Mouse (Mus musculus) MEL (cell line): ENCODE data around the gene Gm42420. TPM values are rescaled to one million over a fixed set of nuclear protein-coding genes. Genes with fewer than 3 reads are reported as not detected.

Experiments used
- DNase-seq: peaks from one replicate; pipeline ENCODE4 v3.0.0; 2011; ENCODE audit warnings: low read depth, low spot score
- H3K27ac ChIP-seq: 2 replicates; pipeline ENCODE4 v1.5.1; 2012; ENCODE audit warnings: low read depth, mild to moderate bottlenecking, control low read depth, low read length, moderate library complexity; ENCODE audit not compliant: control insufficient read depth
- H3K27me3 ChIP-seq, 2 experiments: fragments of 150-350 bp in 1 of 2; sonication (generic) in 1 of 2; 2 replicates each; pipeline ENCODE4 v1.6.1; 2012; ENCODE audit warnings: low read length in 2 of 2, mild to moderate bottlenecking in 2 of 2, improper control_type of control experiment in 1 of 2, moderate library complexity in 1 of 2; ENCODE audit not compliant: insufficient read depth in 2 of 2, control insufficient read depth in 1 of 2
- H3K36me3 ChIP-seq, 2 experiments: 2 replicates each; pipeline ENCODE4 v1.6.1; 2012 to 2014; ENCODE audit warnings: low read length in 2 of 2, improper control_type of control experiment in 1 of 2, inconsistent platforms in 1 of 2, mild to moderate bottlenecking in 1 of 2; ENCODE audit not compliant: insufficient read depth in 2 of 2, control insufficient read depth in 1 of 2
- H3K4me1 ChIP-seq, 2 experiments: fragments of 150-350 bp in 1 of 2; sonication (generic) in 1 of 2; 2 replicates each; pipeline ENCODE4 v1.6.1; 2012; ENCODE audit warnings: low read length in 2 of 2, improper control_type of control experiment in 1 of 2, mild to moderate bottlenecking in 1 of 2; ENCODE audit not compliant: insufficient read depth in 2 of 2, control insufficient read depth in 1 of 2
- H3K4me3 ChIP-seq, 2 experiments: fragments of 150-350 bp in 1 of 2; sonication (generic) in 1 of 2; 2 replicates each; pipeline ENCODE4 v1.5.1; 2012; ENCODE audit warnings: low read depth in 2 of 2, low read length in 2 of 2, mild to moderate bottlenecking in 2 of 2, moderate library complexity in 2 of 2, control low read depth in 1 of 2, improper control_type of control experiment in 1 of 2; ENCODE audit not compliant: control insufficient read depth in 1 of 2, insufficient read depth in 1 of 2
- H3K79me2 ChIP-seq: 2 replicates; pipeline ENCODE4 v1.6.1; 2012; ENCODE audit warnings: mild to moderate bottlenecking, low read length, moderate library complexity; ENCODE audit not compliant: control insufficient read depth, poor library complexity, insufficient read depth
- H3K9ac ChIP-seq: 2 replicates; pipeline ENCODE4 v1.6.1; 2012; ENCODE audit warnings: low read depth, mild to moderate bottlenecking, control low read depth, low read length, moderate library complexity; ENCODE audit not compliant: control insufficient read depth, poor library complexity, severe bottlenecking
- H3K9me3 ChIP-seq: fragments of 150-350 bp; sonication (generic); replicated peaks from 2 replicates; pipeline ENCODE4 v1.6.1; 2012; ENCODE audit warnings: mild to moderate bottlenecking, low read length, improper control_type of control experiment, moderate library complexity; ENCODE audit not compliant: insufficient read depth
- CHD1 ChIP-seq: IDR thresholded peaks from 2 replicates; pipeline ENCODE4 v1.6.1; 2012; ENCODE audit warnings: low read depth, mild to moderate bottlenecking, inconsistent platforms, low read length, improper control_type of control experiment
- CHD2 ChIP-seq: IDR thresholded peaks from 2 replicates; pipeline ENCODE4 v1.6.1; 2011; ENCODE audit warnings: low read length, improper control_type of control experiment
- E2F4 ChIP-seq: IDR thresholded peaks from 2 replicates; pipeline ENCODE4 v1.6.1; 2011; ENCODE audit warnings: low read depth, low read length, improper control_type of control experiment, borderline replicate concordance
- MAFK ChIP-seq: IDR thresholded peaks from 2 replicates; pipeline ENCODE4 v1.6.1; 2011; ENCODE audit warnings: low read depth, mild to moderate bottlenecking, low read length, improper control_type of control experiment, borderline replicate concordance
- MAZ ChIP-seq: IDR thresholded peaks from 2 replicates; pipeline ENCODE4 v1.6.1; 2012; ENCODE audit warnings: low read depth, mild to moderate bottlenecking, inconsistent platforms, low read length, improper control_type of control experiment
- NRF1 ChIP-seq: IDR thresholded peaks from 2 replicates; pipeline ENCODE4 v1.6.1; 2014; ENCODE audit warnings: low read depth, mild to moderate bottlenecking, inconsistent platforms, low read length, improper control_type of control experiment, moderate library complexity; ENCODE audit not compliant: poor library complexity, insufficient read depth, severe bottlenecking
- POLR2A ChIP-seq, 2 experiments: IDR thresholded peaks; 2 replicates each; pipeline ENCODE4 v1.6.1; 2011 to 2012; ENCODE audit warnings: low read length in 2 of 2, mild to moderate bottlenecking in 2 of 2, control low read depth in 1 of 2, improper control_type of control experiment in 1 of 2, low read depth in 1 of 2, moderate library complexity in 1 of 2; ENCODE audit not compliant: control insufficient read depth in 1 of 2, insufficient read depth in 1 of 2, poor library complexity in 1 of 2
- POLR2AphosphoS2 ChIP-seq: IDR thresholded peaks from 2 replicates; pipeline ENCODE4 v1.6.1; 2011; ENCODE audit warnings: low read length, improper control_type of control experiment
- RCOR1 ChIP-seq: IDR thresholded peaks from 2 replicates; pipeline ENCODE4 v1.6.1; 2012; ENCODE audit warnings: low read depth, mild to moderate bottlenecking, inconsistent platforms, low read length, improper control_type of control experiment
- TAL1 ChIP-seq: IDR thresholded peaks from 2 replicates; pipeline ENCODE4 v1.6.1; 2012; ENCODE audit warnings: mild to moderate bottlenecking, inconsistent platforms, low read length, moderate library complexity, mixed read lengths
- TBP ChIP-seq: IDR thresholded peaks from 2 replicates; pipeline ENCODE4 v1.8.0; 2011; ENCODE audit warnings: low read depth, low read length, improper control_type of control experiment
- UBTF ChIP-seq: IDR thresholded peaks from 2 replicates; pipeline ENCODE4 v1.6.1; 2012; ENCODE audit warnings: low read depth, mild to moderate bottlenecking, inconsistent platforms, low read length, improper control_type of control experiment, moderate library complexity, borderline replicate concordance; ENCODE audit not compliant: insufficient read depth
- USF2 ChIP-seq, 2 experiments: IDR thresholded peaks; 2 replicates each; pipeline ENCODE4 v1.6.1; 2011 to 2012; ENCODE audit warnings: improper control_type of control experiment in 2 of 2, low read length in 2 of 2, borderline replicate concordance in 1 of 2, inconsistent platforms in 1 of 2, low read depth in 1 of 2, mild to moderate bottlenecking in 1 of 2; ENCODE audit not compliant: insufficient read depth in 1 of 2
- ZC3H11A ChIP-seq: IDR thresholded peaks from 2 replicates; pipeline ENCODE4 v1.6.1; 2012; ENCODE audit warnings: low read depth, mild to moderate bottlenecking, inconsistent platforms, low read length, improper control_type of control experiment
- ZKSCAN1 ChIP-seq: IDR thresholded peaks from 2 replicates; pipeline ENCODE4 v1.6.1; 2012; ENCODE audit warnings: low read depth, mild to moderate bottlenecking, inconsistent platforms, low read length, improper control_type of control experiment, moderate library complexity
- polyA plus RNA-seq, 2 experiments: library from polyadenylated mRNA; stranded (reverse) in 1 of 2; unstranded in 1 of 2; fragments of >175 nt in 1 of 2; fragments of >200 nt in 1 of 2; gene quantifications; 2 replicates each; pipeline versions ENCODE4 v1.2.1 to v1.2.4; 2012; ENCODE audit warnings: low replicate concordance in 2 of 2, low read depth in 1 of 2; ENCODE audit not compliant: insufficient read length in 2 of 2, insufficient read depth in 1 of 2, missing spikeins in 1 of 2
- total RNA-seq: library from RNA; depleted of rRNA; stranded (reverse); fragments of 300-350 nt; gene quantifications from 2 replicates; pipeline ENCODE4 v1.2.3, GENCODE M21; 2012

Gene Gm42420
- total and polyA plus RNA-seq, 3 experiments: 1.5 to 1.9 TPM; not detected in 1

- Histone ChIP-seq H3K79me2 (no peaks in the 10 kb centered on the region), H3K36me3 (no peaks in the 10 kb centered on the region), H3K27me3 (peaks cover 0 to 4% of the 10 kb centered on the region in 2 experiments; a peak in 3 of 4 replicates), H3K4me1 (no peaks in the 10 kb centered on the region), H3K9ac (no peak overlapping the region), H3K4me3 (no peak overlapping the region), H3K27ac (no peak overlapping the region), H3K9me3 (no peaks in the 10 kb centered on the region)
- no peak for DNase-seq
- TF ChIP-seq ZKSCAN1: no peak
- no peak for TF ChIP-seq RCOR1
These were observed 30.5 kb upstream of the Gm42420 start for GRCm38 (mm10) chr6:39554888-39555647.

DNA sequence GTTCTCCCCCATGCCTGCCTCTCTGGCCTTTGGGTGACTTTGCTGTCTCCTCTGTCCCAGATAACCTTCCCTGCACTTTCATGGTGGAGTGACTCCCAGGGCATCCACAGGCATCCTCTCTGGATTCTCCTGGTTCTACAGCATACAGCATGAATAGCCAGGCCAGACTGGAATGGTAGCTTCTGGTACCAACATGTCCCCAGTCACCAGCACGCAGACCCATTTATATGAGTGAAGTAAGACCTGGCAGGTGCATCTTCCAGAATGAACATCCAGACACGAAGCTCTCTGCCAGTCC is 30.0 kb upstream of the Gm42420 start:
- Histone ChIP-seq H3K79me2 (no peaks in the 10 kb centered on the region), H3K36me3 (no peaks in the 10 kb centered on the region), H3K4me3 (no peak overlapping the region), H3K9me3 (no peaks in the 10 kb centered on the region), H3K9ac (no peak overlapping the region), H3K4me1 (no peaks in the 10 kb centered on the region), H3K27ac (no peak overlapping the region), H3K27me3 (peaks cover 0 to 4% of the 10 kb centered on the region in 2 experiments; a peak in 3 of 4 replicates)
- no peak for DNase-seq
- TF ChIP-seq E2F4 (no peak), POLR2A (IDR thresholded peaks at IDR 0.05; ENCODE audit: control insufficient read depth in 1 of 2, insufficient read depth in 1 of 2, low read depth in 1 of 2, low read length in 2 of 2, poor library complexity in 1 of 2) (no peak), TBP (no peak), POLR2AphosphoS2 (no peak), MAZ (no peak), CHD1 (no peak), UBTF (no peak), USF2 (IDR thresholded peaks at IDR 0.05; ENCODE audit: borderline replicate concordance in 1 of 2, insufficient read depth in 1 of 2, low read depth in 1 of 2, low read length in 2 of 2) (no peak), TAL1 (no peak), CHD2 (no peak), NRF1 (no peak), MAFK (no peak), ZC3H11A (no peak)
- TF ChIP-seq, all 39 proteins: peak for 0
